Mouse (Mus musculus): ENCODE results near the gene Irak2. TPM values are rescaled to one million over a fixed set of nuclear protein-coding genes. Genes with fewer than 3 reads are reported as not detected.
"Not testable (repeated sequence)": the region's sequence is repeated elsewhere in the genome, so short reads cannot be mapped to it uniquely, and the experiment has no call there.

Gene Irak2
- polyA plus RNA-seq, 1 experiment from 2014 or later = 4.3 TPM

DNA sequence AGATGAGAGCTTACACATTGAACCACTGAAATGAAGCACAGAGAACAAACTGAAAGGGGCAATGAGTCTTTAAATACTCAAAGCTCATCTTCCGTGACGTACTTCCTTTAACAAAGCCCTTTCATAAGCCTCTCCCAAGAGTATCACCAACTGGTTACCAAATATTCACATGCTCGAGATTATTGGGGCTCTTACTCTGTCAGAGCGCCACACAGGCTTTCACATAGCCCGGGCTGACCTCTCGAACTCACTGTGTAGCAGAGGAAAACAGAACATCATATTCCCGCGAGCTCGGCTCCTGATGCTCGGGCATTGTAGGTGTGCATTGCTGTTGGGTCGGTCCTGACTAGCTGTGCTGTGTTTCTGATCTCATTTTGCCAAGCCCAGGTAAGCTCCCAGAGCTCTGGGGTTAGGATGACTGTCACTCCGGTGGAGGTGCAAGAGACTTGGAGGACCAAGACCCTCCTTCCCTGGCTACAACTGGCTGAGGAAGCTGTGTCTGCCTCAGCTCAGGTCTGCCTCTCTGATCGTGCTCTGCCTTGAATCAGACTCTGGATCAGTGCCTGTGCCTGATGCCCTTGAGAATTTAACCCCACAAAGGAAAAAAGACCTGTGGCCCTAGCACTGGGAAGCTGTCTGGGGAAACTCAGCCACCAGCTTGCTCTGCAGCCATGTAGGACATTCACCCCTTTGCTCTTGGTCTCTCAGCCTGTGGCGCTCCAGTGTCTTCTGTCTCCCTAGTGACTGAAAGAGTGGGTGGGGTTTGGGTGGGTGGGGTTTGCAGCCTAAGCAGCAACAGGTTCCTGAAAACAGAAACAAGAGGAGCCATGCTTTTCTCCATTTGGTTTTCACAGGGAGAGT, 22.5 kb downstream of the Irak2 start:
- no peak for ATAC-seq (replicated peaks)
- no peak overlapping the region for H3K9ac ChIP-seq
- 70% methylated on average over 14 of the region's 14 CpGs for WGBS
- H3K4me2 ChIP-seq = no peak overlapping the region
- H3K4me3 ChIP-seq = no peak overlapping the region
- 0 out of 2 replicates have a peak, but pooled peaks cover 3% of the 10 kb centered on the region for H3K9me3 ChIP-seq
- no peaks in the 10 kb centered on the region for H3K27me3 ChIP-seq (replicated peaks)
- no peaks in the 10 kb centered on the region for H3K4me1 ChIP-seq
- H3K27ac ChIP-seq = no peak overlapping the region
- no peaks in the 10 kb centered on the region for H3K36me3 ChIP-seq (replicated peaks)

DNA sequence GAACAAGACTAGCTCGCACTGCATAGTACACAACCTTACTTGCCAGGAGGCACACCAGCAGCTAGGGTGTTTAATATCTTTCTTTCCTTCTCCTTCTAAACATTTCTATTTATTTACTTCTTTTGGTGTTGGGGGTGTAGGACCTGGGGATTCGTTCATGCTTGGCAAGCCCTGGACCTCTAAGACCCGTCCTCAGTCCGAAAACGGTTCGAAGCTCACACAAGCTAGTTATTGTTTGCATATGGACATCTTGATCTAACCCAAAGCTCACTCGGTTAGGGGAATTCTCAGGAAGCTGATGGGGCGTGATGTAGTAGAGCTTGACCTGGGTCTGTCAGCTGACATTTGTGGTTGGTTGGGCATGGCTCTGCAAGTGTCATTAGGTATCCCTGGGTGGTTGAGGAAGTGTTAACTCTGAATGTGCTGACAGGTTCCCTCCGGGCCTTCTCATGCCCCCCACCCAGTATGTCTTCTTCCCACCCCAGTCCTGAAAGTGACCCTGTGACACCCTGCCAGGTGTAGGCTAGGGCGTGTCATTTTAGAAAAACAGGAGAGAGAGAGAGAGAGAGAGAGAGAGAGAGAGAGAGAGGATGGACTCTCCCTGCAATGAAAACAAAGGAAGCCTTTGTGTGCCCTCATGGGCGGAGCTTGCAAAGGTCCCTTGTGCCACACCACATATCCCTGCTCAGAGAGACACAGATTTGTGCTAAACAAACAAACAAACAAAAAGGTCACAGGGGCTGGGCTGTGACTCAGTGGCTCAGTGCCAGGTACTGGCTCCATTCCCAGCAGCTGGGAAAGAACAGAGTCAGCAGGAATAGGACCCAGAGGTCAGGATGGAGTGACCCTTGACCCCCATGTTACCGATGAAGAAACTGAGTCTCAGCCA, 23.3 kb downstream of the Irak2 start:
- Histone ChIP-seq H3K27ac (no peak overlapping the region), H3K36me3 (replicated peaks) (no peaks in the 10 kb centered on the region), H3K27me3 (replicated peaks) (no peaks in the 10 kb centered on the region), H3K4me1 (no peaks in the 10 kb centered on the region), H3K9ac (no peak overlapping the region), H3K9me3 (0 out of 2 replicates have a peak, but pooled peaks cover 3% of the 10 kb centered on the region), H3K4me3 (no peak overlapping the region), H3K4me2 (no peak overlapping the region)
- no peak for ATAC-seq (replicated peaks)
- WGBS = 69% methylated on average over 12 of the region's 12 CpGs

DNA sequence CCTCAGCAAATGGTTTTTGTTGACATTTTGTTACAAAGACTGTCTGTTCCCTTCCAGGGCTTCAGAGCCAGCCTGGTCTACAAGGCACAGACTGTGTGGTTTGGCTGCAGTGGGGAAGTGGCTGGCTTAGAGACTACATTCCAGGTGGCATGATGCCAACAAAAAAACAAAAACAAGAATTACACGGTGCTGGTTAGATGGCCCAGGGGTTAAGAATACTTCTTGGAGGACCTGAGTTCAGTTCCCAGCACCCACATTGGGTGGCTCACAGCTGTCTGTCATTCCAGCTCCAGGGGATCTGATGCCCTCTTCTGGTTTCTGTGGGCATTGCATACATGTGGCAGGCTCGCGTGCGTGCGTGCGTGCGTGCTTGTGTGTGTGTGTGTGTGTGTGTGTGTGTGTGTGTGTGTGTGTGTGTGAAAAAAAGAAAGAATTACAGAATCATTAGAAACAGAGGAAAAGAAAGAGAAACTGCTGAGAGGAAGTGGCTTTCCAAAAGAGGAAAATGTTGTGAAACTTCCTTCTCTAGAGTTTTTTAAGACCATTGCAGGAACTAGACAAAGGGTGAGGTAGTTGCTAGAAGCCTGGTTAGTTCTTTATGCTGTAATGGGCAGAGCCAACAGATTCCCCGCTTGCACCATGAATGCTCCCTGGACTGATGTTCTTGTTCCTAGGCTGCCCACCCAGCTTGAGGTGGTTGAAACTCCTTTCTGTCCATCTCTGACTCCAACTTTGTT, 24.9 kb downstream of the Irak2 start:
- WGBS = 92% methylated on average over 8 of the region's 8 CpGs
- 0 out of 2 replicates have a peak, but pooled peaks cover 3% of the 10 kb centered on the region for H3K9me3 ChIP-seq

DNA sequence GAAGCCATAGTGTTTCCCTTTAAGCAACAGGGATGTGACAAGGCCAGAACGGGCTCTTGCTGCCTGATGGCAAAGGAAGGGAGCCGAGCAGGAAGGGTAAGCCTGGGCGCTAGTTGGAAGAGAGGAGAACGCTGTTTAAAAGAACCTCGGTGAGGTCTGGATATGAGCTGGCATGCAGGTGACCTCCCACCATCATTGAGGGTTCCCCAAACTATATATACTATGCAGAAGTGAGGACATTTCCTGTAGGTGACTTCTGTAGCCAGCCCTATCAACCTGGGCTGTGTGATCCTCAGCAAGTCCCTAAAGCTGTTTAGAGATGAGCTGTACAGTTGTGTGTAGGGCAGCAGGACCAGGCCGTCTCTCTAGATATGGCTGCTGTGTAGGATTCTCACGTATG, 26.0 kb downstream of the Irak2 start:
- Histone ChIP-seq H3K4me2 (no peak overlapping the region), H3K27me3 (replicated peaks) (no peaks in the 10 kb centered on the region), H3K4me3 (no peak overlapping the region), H3K36me3 (replicated peaks) (no peaks in the 10 kb centered on the region), H3K9me3 (0 out of 2 replicates have a peak, but pooled peaks cover 3% of the 10 kb centered on the region), H3K27ac (no peak overlapping the region), H3K9ac (no peak overlapping the region), H3K4me1 (no peaks in the 10 kb centered on the region)
- 92% methylated on average over 7 of the region's 7 CpGs for WGBS
- no peak for ATAC-seq (replicated peaks)

More for the DNA sequence above, 24.9 kb downstream of the Irak2 start:
- Histone ChIP-seq H3K9ac (no peak overlapping the region), H3K36me3 (replicated peaks) (no peaks in the 10 kb centered on the region), H3K4me1 (no peaks in the 10 kb centered on the region), H3K4me3 (no peak overlapping the region), H3K27me3 (replicated peaks) (no peaks in the 10 kb centered on the region), H3K27ac (no peak overlapping the region), H3K4me2 (no peak overlapping the region)
- no peak for ATAC-seq (replicated peaks)

DNA sequence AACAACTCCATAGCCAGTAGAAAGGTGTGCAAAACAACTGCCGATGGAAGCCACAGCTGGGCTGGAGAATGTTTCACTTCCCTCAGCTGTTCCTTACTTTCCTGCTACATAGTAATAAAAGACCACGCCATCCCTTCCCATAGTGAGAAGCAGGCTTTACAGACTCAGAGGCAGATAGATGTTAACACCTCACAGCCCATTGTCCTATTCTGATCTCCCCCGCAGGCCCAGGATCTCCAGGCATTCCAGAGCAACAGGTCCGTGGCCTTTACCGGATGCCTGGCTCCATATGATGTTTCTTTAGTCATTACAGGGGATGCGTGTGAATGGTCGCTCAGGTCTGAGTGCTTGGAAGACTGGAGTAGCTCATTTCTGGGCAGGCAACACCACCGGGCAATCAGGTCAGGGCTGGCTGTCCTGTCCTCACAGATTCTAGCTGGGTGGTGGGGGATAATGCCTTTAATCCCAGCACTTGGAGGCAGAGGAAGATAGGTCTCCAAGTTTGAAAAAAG, 29.4 kb downstream of the Irak2 start:
- H3K4me3 ChIP-seq = no peak overlapping the region
- no peak overlapping the region for H3K4me2 ChIP-seq
- no peaks in the 10 kb centered on the region for H3K27me3 ChIP-seq (replicated peaks)
- H3K27ac ChIP-seq = no peak overlapping the region
- H3K4me1 ChIP-seq = no peaks in the 10 kb centered on the region
- no peak for ATAC-seq (replicated peaks)
- no peaks in the 10 kb centered on the region for H3K36me3 ChIP-seq (replicated peaks)
- no peak overlapping the region for H3K9ac ChIP-seq
- 0 out of 2 replicates have a peak, but pooled peaks cover 3% of the 10 kb centered on the region for H3K9me3 ChIP-seq
- 60% methylated on average over 8 of the region's 8 CpGs for WGBS

DNA sequence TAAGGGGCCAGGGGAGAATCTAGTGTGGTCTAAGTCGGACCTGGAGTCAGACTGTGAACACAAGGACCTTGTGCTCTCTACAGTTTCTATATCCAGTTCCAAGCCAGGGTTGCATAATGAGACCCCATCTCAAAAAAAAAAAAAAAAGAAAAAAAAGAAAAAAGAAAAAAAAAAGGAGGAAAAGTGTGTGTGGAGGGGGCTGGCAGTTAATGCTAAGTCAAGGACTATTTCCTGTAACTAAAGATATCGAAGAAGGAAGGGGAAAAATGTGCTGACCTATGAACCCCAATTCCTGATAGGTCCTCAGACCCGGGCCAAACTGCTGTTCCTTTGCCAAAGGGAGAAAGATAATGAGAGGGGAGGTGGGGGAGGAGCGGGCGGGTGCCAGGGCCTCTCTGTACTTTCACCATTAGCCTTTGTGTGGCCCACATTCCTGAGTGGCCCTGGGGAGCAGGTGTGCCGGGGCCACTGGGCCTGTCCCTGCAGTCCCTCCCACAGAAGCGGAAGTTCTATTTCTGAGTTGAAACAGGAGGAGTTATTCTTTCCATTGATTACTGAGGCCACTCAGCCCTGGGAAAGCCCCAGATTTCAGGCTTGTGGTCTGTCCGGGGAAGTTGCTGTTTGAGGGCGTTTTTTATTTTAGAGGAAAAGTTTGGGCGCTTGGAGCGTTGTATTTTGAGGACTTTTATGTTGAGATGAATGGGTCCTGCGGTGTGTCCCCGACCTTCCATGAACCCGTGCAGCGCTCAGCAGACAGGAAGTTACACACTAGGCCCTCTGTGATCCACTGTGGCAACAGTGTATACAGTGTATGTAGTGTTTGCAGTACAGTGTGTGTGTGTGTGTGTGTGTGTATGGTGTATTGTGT, 30.3 kb downstream of the Irak2 start:
- no peak overlapping the region for H3K4me2 ChIP-seq
- H3K36me3 ChIP-seq (replicated peaks) = no peaks in the 10 kb centered on the region
- 45% methylated on average over 15 of the region's 15 CpGs for WGBS
- no peak overlapping the region for H3K4me3 ChIP-seq
- H3K9ac ChIP-seq = no peak overlapping the region
- H3K4me1 ChIP-seq = no peaks in the 10 kb centered on the region
- no peaks in the 10 kb centered on the region for H3K9me3 ChIP-seq
- H3K27ac ChIP-seq = no peak overlapping the region
- no peak for ATAC-seq (replicated peaks)
- H3K27me3 ChIP-seq (replicated peaks) = no peaks in the 10 kb centered on the region

DNA sequence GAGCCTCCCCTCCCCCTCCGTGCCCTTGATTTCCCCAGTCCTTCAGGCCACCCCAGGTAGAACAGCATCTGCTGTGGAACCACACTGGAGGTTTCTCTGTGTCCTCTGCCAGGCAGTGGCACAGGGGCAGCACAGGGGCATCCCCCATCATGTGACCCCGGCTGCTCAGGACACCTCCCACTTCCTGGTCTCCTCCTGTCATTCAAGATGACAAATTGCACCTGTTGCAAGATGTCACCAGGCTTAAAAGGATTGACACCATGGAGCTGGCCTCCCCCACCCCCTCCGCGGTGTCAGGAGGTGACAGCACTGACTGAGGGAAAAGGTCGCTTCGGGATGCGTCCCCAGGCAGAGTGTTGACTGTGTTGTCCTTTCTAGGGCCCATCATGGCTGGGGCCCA, 31.6 kb downstream of the Irak2 start:
- ATAC-seq (replicated peaks) = no peak
- no peaks in the 10 kb centered on the region for H3K9me3 ChIP-seq
- H3K4me1 ChIP-seq = no peaks in the 10 kb centered on the region
- H3K9ac ChIP-seq = no peak overlapping the region
- no peak overlapping the region for H3K27ac ChIP-seq
- no peaks in the 10 kb centered on the region for H3K27me3 ChIP-seq (replicated peaks)
- no peak overlapping the region for H3K4me2 ChIP-seq
- no peaks in the 10 kb centered on the region for H3K36me3 ChIP-seq (replicated peaks)
- no peak overlapping the region for H3K4me3 ChIP-seq
- WGBS = 86% methylated on average over 7 of the region's 7 CpGs

DNA sequence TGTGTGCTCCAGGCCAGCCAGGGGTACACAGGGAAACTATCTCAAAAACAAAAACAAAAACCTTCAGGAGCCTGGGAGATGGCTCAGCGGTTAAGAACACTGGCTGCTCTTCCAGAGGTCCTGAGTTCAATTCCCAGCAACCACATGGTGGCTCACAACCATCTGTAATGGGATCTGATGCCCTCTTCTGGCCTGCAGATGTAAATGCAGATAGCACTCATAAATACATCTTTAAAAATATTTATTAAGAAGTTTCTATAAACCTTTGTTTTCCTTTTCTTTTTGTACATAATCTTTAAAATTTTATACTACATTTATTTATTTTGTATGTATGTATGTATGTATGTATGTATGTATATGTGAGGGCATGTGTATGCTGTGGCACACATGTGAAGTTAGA, 33.8 kb downstream of the Irak2 start:
- WGBS = 80% methylated on average over 1 of the region's 1 CpGs
- not testable (repeated sequence) for H3K4me2 ChIP-seq

DNA sequence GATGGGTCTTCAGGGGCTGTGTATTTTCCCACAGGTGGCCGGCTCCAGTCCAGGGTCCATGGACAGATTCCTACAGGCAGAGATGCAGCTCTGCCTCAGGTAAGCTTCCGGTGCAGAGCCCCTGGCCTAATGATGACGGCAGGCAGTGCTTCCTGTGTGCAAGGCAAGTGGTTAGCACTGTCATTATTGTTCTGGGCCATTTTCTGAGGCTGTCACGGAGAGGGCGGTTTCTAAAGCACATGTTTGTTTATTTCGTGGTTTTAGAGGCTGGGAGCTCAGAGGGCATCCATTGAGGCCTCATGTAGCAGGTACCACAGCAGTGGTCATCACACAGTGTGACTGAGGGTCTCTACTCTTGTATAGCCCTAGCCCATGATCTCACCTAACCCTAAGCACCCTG, 34.7 kb downstream of the Irak2 start:
- Histone ChIP-seq H3K4me2 (no peak overlapping the region), H3K4me1 (no peaks in the 10 kb centered on the region), H3K27ac (no peak overlapping the region), H3K4me3 (no peak overlapping the region), H3K36me3 (replicated peaks) (no peaks in the 10 kb centered on the region), H3K27me3 (replicated peaks) (no peaks in the 10 kb centered on the region), H3K9ac (no peak overlapping the region), H3K9me3 (no peaks in the 10 kb centered on the region)
- 81% methylated on average over 6 of the region's 6 CpGs for WGBS
- ATAC-seq (replicated peaks) = no peak

More for the DNA sequence above, 33.8 kb downstream of the Irak2 start:
- not testable (repeated sequence) for H3K4me3 ChIP-seq; H3K9me3 ChIP-seq; H3K36me3 ChIP-seq (replicated peaks); H3K27ac ChIP-seq; ATAC-seq (replicated peaks); H3K27me3 ChIP-seq (replicated peaks); H3K4me1 ChIP-seq; H3K9ac ChIP-seq

DNA sequence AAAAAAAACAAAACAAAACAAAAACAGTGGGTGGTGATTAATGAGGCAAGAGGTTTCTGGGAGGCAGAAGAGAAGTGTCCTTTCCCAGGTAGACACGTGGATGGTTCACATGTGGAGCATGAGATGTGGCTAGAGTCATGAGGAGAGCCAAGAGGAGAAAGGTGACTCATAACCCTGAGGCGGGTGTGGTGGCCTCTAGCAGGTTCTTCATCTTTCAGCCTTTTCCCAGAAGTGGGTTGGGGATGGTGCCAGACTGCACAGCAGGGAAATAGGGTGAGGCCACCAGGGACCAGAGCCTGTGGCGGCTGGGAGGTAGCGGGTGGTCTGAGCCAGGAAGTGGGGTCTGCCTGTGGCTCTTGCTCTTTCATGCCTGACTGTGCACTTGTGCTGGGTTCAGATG, 37.0 kb downstream of the Irak2 start:
- WGBS = 87% methylated on average over 4 of the region's 4 CpGs
- H3K9me3 ChIP-seq = no peaks in the 10 kb centered on the region
- no peaks in the 10 kb centered on the region for H3K4me1 ChIP-seq
- H3K27me3 ChIP-seq (replicated peaks) = no peaks in the 10 kb centered on the region
- H3K36me3 ChIP-seq (replicated peaks) = no peaks in the 10 kb centered on the region
- no peak overlapping the region for H3K4me2 ChIP-seq
- H3K27ac ChIP-seq = no peak overlapping the region
- H3K9ac ChIP-seq = no peak overlapping the region
- H3K4me3 ChIP-seq = no peak overlapping the region
- ATAC-seq (replicated peaks) = no peak

DNA sequence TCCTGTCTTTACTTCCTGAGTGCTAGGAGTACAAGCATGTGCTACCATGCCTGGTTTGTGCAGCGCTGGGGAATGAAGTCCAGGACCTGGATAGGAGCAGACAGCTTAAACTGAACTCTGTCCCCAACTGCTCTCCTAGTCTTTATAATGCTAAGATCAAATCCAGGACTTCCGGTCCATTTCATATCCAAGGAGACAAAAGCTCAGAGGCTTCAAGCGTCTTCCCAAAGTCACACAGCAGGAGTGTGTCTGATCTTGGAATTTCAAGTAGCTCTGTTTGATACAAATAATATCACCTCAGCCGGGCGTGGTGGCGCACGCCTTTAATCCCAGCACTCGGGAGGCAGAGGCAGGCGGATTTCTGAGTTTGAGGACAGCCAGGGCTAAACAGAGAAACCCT, 37.7 kb downstream of the Irak2 start:
- no peak overlapping the region for H3K9ac ChIP-seq
- H3K36me3 ChIP-seq (replicated peaks) = no peaks in the 10 kb centered on the region
- 88% methylated on average over 9 of the region's 9 CpGs for WGBS
- no peak for ATAC-seq (replicated peaks)
- no peaks in the 10 kb centered on the region for H3K4me1 ChIP-seq
- no peaks in the 10 kb centered on the region for H3K9me3 ChIP-seq
- no peak overlapping the region for H3K27ac ChIP-seq
- H3K27me3 ChIP-seq (replicated peaks) = no peaks in the 10 kb centered on the region
- no peak overlapping the region for H3K4me3 ChIP-seq
- no peak overlapping the region for H3K4me2 ChIP-seq

Data from midbrain, embryonic 15.5 days (tissue).